Mouse (Mus musculus): ENCODE results near the gene Slfn5.

- TF ChIP-seq CTCF (IDR thresholded peaks at IDR 0.05; ENCODE audit: low read depth) (no peak), EP300 (IDR thresholded peaks at IDR 0.05; ENCODE audit: low read depth) (no peak)
These were observed 46.2 kb upstream of the Slfn5 start for GRCm38 (mm10) chr11:82904952-82905351.
